Mouse (Mus musculus) ES-E14 (cell line): ENCODE measurements around the gene Fbh1. TPM values are rescaled to one million over a fixed set of nuclear protein-coding genes. Genes with fewer than 3 reads are reported as not detected.
"Not testable (repeated sequence)": the region's sequence is repeated elsewhere in the genome, so short reads cannot be mapped to it uniquely, and the experiment has no call there.

Experiments
- DNase-seq: peaks from one replicate; pipeline ENCODE4 v3.0.0-alpha.2; 2013; ENCODE audit warnings: low read depth, low spot score
- H3K27ac ChIP-seq: 2 replicates; pipeline ENCODE4 v1.5.1; 2012; ENCODE audit warnings: low read depth, mild to moderate bottlenecking, low read length, moderate library complexity, mixed read lengths; ENCODE audit not compliant: poor library complexity, insufficient read depth, severe bottlenecking
- H3K36me3 ChIP-seq: 2 replicates; pipeline ENCODE4 v1.6.1; 2012; ENCODE audit warnings: mild to moderate bottlenecking, low read length, moderate library complexity, mixed read lengths; ENCODE audit not compliant: control insufficient read depth, poor library complexity, insufficient read depth, severe bottlenecking
- H3K4me1 ChIP-seq, 2 experiments: fragments of 150-350 bp in 1 of 2; sonication (generic) in 1 of 2; 2 replicates each; pipeline ENCODE4 v1.6.1; 2012; ENCODE audit warnings: low read length in 2 of 2, mild to moderate bottlenecking in 1 of 2, mixed read lengths in 1 of 2; ENCODE audit not compliant: control insufficient read depth in 2 of 2, insufficient read depth in 2 of 2, poor library complexity in 1 of 2
- H3K4me3 ChIP-seq, 2 experiments: fragments of 150-350 bp in 1 of 2; sonication (generic) in 1 of 2; 2 replicates each; pipeline ENCODE4 v1.5.1; 2012; ENCODE audit warnings: low read length in 2 of 2, low read depth in 1 of 2, mild to moderate bottlenecking in 1 of 2, mixed read lengths in 1 of 2; ENCODE audit not compliant: insufficient read depth in 1 of 2, poor library complexity in 1 of 2, severe bottlenecking in 1 of 2
- H3K9ac ChIP-seq: 2 replicates; pipeline ENCODE4 v1.6.1; 2012; ENCODE audit warnings: low read depth, mild to moderate bottlenecking, low read length, mixed read lengths; ENCODE audit not compliant: poor library complexity, insufficient read depth, severe bottlenecking
- H3K9me3 ChIP-seq: fragments of 150-350 bp; sonication (generic); 2 replicates; pipeline ENCODE4 v1.6.1; 2012; ENCODE audit warnings: low read depth, mild to moderate bottlenecking, low read length; ENCODE audit not compliant: control insufficient read depth, insufficient read depth
- CHD2 ChIP-seq: IDR thresholded peaks from 2 replicates; pipeline ENCODE4 v1.6.1; 2014; ENCODE audit warnings: mild to moderate bottlenecking, low read depth, low read length, inconsistent platforms
- HCFC1 ChIP-seq: IDR thresholded peaks from 2 replicates; pipeline ENCODE4 v1.6.1; 2012; ENCODE audit warnings: low read length, inconsistent platforms, borderline replicate concordance; ENCODE audit not compliant: insufficient read depth
- MAFK ChIP-seq: IDR thresholded peaks from 2 replicates; pipeline ENCODE4 v1.6.1; 2014; ENCODE audit warnings: mild to moderate bottlenecking, low read depth, low read length, inconsistent platforms; ENCODE audit not compliant: insufficient read depth
- ZC3H11A ChIP-seq: IDR thresholded peaks from 2 replicates; pipeline ENCODE4 v1.6.1; 2012; ENCODE audit warnings: low read depth, mild to moderate bottlenecking, inconsistent platforms, low read length, borderline replicate concordance
- ZNF384 ChIP-seq: IDR thresholded peaks from 2 replicates; pipeline ENCODE4 v1.6.1; 2012; ENCODE audit warnings: low read depth, low read length, inconsistent platforms
- in situ Hi-C, 2 experiments: fragments of 600-800 bp; cut with MboI; formaldehyde crosslinking; loops; one replicate each; pipeline ENCODE4 v1.15.1; 2025; ENCODE audit warnings: low sequenced_read_pairs in 2 of 2, inconsistent platforms in 1 of 2; ENCODE audit not compliant: unreplicated experiment in 2 of 2
- total RNA-seq: library from RNA; depleted of rRNA; stranded (reverse); fragments of 300-350 nt; gene quantifications from 2 replicates; pipeline ENCODE4 v1.2.3, GENCODE M21; 2012

The Fbh1 gene
- total RNA-seq, 1 experiment, result 51.3 TPM

DNA sequence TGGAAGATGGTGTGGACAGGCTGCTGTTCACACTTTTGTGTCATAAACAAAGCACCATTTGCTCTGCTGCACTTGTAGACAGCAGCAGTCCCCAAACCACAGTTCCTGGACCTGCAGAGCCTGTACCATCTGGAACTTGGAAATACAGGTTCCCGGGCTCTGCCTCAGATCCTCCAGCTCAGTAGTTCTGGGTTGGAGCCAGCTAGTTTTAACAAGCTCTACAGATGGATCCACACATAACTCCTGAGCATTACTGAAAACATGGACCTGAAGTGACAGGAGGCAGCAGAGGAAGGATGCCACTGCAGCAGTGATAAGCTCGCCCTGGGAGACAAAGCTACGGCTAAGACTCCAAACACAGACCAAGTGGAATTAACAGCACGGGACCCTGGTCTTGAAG, 62.8 kb downstream of the Fbh1 start:
- Histone ChIP-seq H3K36me3 (no peaks in the 10 kb centered on the region), H3K4me3 (no peak overlapping the region), H3K9ac (no peak overlapping the region), H3K9me3 (no peaks in the 10 kb centered on the region), H3K27ac (no peak overlapping the region), H3K4me1 (no peaks in the 10 kb centered on the region)
- in situ Hi-C loops, result no loop called here
- TF ChIP-seq ZC3H11A, result no peak
- TF ChIP-seq MAFK, result no peak
- no peak for TF ChIP-seq ZNF384
- TF ChIP-seq CHD2, result no peak
- no peak for TF ChIP-seq HCFC1
- no peak for DNase-seq

DNA sequence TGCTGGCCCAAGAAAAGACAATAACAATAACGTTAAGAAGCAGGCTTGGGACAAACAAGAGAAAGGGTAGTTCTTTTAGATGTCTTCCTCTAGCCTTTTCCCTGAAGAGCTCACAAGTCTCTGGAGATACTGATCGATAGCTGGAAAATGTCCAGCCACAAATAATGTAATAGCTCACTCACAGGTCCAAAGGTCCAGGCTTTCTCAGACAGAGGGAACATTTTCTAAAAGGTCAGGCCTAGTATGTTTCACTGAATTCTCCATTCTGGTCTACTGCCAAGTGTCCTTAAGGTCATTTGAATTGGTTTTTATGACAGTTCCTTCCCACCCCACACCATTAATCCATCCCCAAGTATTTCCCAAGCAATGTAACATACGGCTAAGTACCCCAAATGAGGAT, 64.4 kb downstream of the Fbh1 start:
- Histone ChIP-seq H3K36me3 (no peaks in the 10 kb centered on the region), H3K4me3 (no peak overlapping the region), H3K27ac (no peak overlapping the region), H3K9me3 (no peaks in the 10 kb centered on the region), H3K9ac (no peak overlapping the region), H3K4me1 (no peaks in the 10 kb centered on the region)
- in situ Hi-C loops, result no loop called here
- no peak for DNase-seq
- TF ChIP-seq CHD2, result no peak
- no peak for TF ChIP-seq HCFC1
- TF ChIP-seq ZNF384, result no peak
- no peak for TF ChIP-seq MAFK
- no peak for TF ChIP-seq ZC3H11A

DNA sequence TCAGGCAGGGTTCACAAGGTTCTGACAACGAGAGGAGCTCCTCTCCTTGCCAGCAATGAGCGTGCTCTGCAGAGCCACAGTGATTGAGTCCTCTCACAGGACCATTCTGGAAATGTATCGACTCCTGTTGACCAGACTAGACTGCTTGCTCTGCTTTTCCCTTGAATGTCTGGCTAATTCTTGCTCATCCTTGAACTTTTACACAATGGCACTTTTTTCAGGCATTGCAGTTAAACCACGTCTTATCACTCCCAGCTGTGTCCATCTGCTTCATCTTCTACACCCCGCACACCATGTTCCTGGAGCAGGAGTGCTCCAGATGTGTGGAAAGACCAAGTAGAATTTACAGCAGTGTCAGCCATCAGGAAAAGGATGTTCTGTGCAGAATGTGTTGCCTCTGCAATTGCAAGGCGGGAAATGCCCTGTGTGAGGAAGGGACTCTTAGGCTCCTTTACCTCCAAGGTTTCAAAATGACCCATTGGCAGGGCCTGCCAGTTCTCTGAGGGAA, 64.8 kb downstream of the Fbh1 start:
- in situ Hi-C loops, result no loop called here
- no peak overlapping the region for H3K27ac ChIP-seq
- H3K36me3 ChIP-seq, result no peaks in the 10 kb centered on the region
- H3K4me3 ChIP-seq, result no peak overlapping the region
- no peak overlapping the region for H3K9ac ChIP-seq
- no peaks in the 10 kb centered on the region for H3K9me3 ChIP-seq
- TF ChIP-seq HCFC1 (no peak), CHD2 (no peak), MAFK (no peak), ZC3H11A (no peak), ZNF384 (no peak)
- no peak for DNase-seq
- H3K4me1 ChIP-seq, result no peaks in the 10 kb centered on the region

DNA sequence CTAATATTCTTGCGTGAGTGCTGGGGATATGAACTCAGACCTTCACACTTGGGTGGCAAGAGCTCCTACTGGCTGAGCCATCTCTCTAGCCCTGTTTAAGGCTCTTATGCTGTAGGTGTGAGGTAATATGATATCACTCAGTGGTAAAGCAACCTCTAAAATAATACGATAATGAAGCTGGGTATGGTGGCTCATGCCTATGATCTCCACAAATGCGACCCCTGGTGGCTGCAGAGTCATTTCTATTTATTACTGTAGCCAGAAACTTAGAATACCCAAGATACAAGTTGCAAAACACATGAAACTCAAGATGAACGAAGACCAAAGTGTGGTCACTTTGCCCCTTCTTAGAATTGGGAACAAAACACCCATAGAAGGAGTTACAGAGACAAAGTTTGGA, 67.3 kb downstream of the Fbh1 start:
- H3K9me3 ChIP-seq, H3K27ac ChIP-seq, DNase-seq, H3K9ac ChIP-seq, H3K36me3 ChIP-seq, H3K4me3 ChIP-seq, H3K4me1 ChIP-seq, in situ Hi-C loops: not testable (repeated sequence)

DNA sequence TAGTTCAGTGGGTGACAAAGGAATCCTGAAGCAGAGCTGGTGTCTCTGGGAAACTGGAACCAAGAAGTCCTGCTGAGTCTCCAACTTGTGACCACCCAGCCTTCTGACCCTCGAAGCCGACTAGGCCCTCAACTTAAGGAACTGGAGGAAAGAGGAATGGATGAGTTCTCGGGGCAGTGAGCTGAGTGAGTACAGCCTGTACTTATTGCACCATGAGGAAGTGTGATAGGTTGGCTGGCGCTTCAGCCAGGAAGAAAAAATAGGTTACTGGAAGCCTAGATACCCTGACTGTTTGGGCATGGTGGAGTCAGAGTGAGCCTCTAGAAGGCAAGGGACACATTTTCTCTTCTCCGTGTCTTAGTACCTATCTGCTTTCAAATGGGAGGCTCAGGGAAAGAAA, 68.8 kb downstream of the Fbh1 start:
- H3K27ac ChIP-seq, result no peak overlapping the region
- no peaks in the 10 kb centered on the region for H3K9me3 ChIP-seq
- TF ChIP-seq ZC3H11A (no peak), CHD2 (no peak), HCFC1 (no peak), MAFK (no peak)
- H3K9ac ChIP-seq, result no peak overlapping the region
- H3K4me1 ChIP-seq, result peaks cover 0 to 6% of the 10 kb centered on the region in 2 experiments; a peak in 2 of 4 replicates
- no peak for DNase-seq
- no peaks in the 10 kb centered on the region for H3K36me3 ChIP-seq
- no peak overlapping the region for H3K4me3 ChIP-seq
- in situ Hi-C loops, result no loop called here
